Mouse (Mus musculus) c-Kit-positive CD71-negative TER-119-negative erythroid progenitor cells, embryonic 14.5 days (primary cell): ENCODE measurements around the gene Zbtb8b.
"Not testable (repeated sequence)": the region's sequence is repeated elsewhere in the genome, so short reads cannot be mapped to it uniquely, and the experiment has no call there.

ENCODE experiments used
- DNase-seq: peaks from one replicate; pipeline ENCODE4 v3.0.0-alpha.2; 2013; ENCODE audit warnings: low read depth

Gene Zbtb8b

DNA sequence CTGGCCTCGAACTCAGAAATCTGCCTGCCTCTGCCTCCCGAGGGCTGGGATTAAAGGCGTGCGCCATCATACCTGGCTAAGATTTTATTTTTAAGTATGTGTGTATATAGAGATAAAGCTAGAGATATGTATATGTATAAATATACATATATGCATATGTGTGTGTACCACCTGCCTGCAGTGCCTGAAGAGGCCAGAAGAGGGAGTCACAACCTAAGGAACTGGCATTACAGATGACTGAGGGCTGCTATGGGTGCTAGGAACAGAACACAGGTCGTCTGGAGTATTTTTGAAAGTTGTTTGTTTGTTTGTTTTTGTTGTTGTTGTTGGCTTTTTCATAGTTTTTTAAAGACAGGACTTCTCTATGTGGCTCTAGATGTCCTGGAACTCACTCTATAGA, 24.8 kb downstream of the Zbtb8b start:
- DNase-seq, result no peak

DNA sequence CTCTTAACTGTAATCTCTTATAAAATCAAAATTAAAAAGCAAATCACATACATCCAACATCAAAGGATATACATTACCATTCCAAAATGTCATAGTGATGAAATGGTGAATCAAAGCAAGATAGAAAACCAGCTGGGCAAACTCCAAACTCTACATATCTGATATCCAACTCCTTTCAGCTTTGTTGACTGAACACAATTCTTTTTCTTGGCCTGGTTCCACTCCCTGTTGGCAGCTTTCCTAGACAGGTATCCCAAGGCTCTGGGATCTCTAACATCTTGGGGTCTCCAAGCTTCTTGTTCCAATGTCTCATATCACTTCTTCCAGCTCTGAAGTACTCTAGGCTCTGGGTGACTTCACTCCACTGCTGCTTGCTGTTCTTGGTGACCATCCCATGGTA, 29.7 kb downstream of the Zbtb8b start:
- no peak for DNase-seq

DNA sequence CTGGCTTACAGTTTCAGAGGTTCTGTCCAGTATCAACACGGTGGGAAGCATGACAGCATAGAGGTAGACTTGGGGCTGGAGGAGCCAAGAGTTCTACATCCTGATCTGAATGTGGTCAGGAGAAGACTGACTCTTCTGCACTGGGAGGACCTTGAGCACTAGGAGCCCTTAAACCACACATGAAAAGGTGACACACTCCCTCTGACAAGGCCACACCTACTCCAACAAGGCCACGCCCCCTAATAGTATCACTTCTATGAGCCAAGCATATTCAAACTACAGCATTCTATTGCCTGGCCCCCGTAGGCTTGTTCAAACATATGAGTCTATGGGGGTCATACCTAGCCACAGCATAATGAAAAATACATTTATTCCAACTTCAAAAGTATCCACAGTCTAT, 30.1 kb downstream of the Zbtb8b start:
- not testable (repeated sequence) for DNase-seq

DNA sequence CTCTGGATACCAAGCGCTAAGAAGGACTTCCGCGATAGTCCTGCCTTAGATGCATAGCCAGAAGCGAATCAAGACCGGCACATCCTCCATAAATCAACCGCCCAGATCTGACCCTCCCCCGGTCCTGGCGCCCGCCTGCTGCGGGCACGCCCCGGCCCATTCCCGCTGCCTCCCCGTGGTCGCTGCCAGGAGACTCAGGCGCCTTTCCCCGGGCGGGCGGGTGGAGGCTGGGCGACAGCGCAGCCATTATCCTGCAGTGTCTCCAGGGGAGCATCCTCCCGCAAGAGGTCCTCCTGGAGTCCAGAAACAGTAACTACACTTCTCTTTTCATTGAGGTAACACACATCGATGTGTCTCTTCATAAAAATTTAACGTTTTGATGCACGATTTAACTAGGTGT, 34.2 kb downstream of the Zbtb8b start:
- DNase-seq, result no peak

DNA sequence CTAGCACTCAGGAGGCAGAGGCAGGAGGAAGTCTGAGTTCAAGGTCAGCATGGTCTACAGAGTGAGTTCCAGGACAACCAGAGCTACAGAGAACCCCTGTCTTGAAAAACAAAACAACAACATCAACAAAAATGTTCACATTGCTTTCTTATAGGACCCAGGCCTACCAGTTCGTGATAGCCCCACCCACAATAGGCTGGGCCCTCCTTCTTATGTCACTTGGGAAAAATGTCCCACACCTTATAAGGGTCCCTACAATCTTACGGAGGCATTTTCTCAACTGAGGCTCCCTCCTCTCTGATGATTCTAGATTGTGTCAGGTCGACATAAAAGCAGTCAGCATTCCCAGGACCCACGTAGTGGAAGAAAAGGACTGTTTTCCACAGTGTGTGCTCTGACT, 40.8 kb downstream of the Zbtb8b start:
- no peak for DNase-seq

DNA sequence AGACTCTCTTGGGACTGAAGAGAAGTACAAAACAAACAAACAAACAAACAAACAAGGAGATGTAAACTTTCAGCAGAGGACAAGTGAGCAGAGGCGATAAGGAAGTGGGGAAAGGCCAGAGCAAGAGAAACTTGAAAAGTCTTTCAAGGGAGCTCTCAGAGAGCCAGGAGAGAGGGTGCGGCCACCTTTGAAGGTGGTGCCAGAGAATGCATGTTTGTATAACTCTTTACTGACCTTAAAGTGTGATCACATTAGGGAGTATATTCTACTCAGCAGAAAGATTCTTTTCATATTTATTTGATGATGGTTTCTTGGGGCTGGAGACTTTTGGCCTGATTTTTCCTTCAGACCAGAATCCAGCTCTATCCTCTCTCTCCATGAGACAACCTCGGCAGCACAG, 43.7 kb downstream of the Zbtb8b start:
- DNase-seq, result no peak

DNA sequence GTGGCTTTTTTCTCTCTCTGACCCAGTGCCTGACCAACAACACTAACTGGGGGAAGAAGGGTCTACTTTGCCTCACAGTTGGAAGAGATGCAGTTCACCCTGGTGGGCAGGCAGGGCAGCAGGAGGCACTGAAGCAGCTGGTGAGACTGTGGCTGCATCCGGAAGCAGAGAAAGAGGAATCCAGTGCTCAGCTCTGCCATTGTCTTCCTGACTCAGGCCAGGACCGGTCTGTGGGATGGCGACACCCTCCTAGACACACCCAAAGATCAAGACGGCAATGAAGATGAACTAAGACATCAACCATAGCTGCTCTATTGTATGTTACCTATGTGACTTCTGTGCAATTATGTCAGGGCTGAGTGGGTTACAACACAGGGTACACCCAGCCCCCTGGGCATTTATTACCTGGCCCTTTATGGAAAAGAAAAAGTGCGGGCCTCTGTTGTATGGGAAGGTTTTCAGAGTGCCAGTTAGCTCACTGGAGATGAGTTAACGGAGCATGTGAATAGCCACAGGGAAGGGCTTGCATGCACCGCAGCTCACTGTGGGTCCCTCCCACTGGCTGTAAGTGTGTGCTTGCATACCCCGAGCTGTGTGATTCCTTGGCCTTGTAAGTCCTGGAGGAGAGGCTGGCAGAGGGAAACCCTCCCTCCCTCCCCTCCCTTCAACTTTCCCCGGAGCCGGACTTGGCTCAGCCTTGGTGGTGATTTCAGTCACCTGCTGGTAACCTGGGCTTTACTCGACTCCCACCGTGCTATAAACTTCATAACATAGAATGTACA, 46.4 kb downstream of the Zbtb8b start:
- DNase-seq, result no peak

DNA sequence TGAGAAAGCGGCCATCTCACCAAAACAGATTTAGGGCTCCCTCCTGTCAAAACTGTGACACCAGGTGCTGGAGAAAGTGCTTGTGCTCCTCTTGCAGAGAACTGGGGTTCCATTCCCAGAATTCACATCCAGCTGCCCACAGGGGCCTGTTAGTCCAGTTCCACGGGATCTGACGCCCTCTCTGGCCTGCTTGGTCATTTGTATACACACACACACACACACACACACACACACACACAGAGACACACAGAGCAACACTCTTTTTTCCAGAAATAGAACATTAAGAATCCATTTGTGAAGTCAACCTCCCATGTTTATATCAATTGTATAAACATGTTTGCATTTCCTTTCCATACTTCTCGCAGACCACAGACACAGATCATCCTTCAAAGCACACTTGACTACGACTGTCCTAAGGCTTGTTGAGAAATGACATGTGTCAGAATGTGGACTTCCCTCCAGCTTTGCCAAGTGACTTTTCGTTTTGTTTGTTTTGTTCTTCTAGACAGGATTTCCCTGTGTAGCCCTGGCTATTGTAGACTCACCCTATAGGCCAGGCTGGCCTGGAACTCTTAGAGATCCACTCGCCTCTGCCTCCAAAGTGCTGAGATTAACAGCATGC, 49.6 kb downstream of the Zbtb8b start:
- DNase-seq, result no peak

DNA sequence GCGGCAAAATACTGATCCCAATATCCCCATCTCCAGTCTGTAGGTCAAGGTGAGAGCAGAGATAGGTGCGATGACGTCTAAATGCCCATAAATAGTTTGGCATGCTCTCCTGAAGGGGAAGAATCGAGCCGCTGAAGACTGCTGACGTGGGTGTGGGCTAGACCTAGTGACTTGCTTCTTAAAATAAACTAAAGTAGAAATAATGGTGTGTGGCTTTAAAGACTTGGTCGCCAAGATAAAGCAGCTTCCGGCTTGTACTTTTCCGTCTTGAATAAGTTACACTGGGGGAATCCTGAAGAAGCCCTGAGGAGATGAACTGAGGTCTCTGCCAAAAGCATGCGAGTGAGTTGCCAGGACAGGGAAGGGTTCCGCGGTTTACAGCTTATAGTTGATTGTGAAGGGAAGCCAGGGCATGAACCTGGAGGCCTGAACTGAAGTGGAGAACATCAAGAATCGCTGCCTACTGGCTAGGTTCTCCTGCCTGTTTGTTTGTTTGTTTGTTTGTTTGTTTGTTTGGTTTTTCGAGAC, 50.4 kb downstream of the Zbtb8b start:
- no peak for DNase-seq

DNA sequence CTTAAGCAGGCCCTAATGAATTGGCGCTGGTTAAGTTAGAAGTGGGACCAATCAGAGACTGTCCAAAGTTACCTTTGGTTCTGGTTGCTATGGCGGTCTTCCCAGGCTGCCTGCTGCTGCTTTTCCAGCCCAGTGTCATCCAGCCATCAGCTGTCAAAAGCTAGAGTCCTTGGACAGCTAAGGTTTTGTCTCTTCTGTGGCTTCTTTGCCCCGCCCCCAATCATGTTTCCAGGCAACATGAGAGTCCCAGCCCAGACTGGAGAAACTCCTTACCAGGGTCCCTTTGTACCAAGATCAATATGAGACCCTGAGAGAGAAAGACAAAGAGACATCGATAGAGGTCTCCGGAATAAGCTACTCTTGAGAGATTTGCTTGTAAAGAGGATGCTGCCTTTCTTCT, 52.2 kb downstream of the Zbtb8b start:
- no peak for DNase-seq

DNA sequence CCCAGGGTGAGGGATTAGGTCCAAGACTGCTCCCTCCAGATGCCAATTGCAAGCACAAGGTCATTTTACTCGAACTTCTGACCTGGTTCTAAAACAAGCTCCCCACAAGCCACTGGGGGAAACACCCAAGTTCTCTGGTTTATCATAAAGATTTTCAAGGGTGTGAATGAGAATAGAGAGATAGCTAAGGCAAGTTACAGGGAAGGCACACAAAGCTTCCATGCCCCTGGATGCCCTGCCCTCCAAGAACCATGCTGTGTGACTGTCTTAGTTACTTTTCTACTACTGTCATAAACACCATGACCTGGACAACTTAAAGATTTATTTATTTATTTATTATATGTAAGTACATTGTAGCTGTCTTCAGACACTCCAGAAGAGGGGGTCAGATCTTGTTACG, 53.7 kb downstream of the Zbtb8b start:
- DNase-seq, result no peak

DNA sequence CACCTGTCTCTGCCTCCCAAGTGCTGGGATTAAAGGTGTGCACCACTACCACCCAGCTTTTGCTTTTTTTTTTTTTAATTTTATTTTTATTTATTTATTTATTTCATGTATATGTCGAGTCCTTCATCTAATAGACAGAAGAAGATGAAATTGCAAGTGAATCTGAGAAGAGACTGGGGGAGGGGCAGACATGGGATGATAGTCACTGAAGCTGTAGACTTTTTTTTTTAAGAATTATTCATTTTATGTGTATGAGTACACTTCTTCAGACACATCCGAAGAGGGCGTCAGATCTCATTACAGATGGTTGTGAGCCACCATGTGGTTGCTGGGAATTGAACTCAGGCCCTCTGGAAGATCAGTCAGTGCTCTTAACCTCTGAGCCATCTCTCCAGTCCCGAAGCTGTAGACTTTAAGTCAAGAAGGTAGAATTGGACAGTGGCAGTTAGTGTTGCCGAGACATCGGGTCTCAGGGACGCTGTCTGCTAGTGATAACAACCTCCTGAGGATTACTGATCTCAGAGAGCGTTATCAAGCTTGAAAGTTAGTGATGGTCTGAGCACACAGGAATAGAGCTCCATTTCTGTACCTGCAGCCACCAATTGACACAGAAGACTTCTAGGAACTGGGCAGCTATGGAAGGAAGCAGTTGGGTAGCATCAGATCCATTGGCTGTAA, 54.2 kb downstream of the Zbtb8b start:
- DNase-seq, result no peak

DNA sequence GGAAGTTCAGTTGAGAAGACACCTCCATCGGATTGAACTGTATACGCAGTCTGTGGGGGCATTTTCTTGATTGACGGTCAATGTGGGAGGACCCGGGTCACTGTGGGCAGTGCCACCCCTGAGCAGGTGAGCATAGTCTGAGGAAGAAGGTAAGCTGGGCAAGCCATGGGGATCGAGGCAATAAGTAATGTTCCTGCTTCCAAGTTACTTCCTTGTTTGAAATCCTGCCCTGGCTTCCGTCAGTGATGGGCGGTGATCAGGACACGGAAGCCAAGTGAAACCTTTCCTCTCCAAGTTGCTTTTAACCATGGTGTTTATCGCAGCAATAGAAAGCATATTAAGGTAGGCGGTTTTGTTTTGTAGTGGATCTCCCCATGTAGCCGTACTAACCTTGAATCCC, 55.0 kb downstream of the Zbtb8b start:
- DNase-seq, result no peak

DNA sequence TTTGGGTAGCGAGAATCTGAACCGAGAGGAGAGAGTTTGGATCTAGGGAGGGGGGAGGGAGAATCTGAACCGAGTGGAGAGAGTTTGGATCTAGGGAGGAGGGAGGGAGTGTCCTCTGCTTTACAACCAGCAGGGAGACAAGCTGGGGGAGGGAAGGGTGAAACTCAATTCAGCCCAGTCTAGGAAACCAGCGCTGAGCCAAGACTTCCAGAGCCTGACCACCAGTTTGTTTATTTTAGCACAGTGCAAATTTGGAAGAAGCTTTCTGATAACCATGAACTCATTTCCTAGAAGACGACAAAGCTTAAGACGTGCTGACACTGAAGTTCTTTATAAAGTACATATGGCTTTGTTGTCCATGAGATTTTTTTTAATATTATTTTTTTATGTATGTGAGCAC, 56.2 kb downstream of the Zbtb8b start:
- DNase-seq, result no peak

DNA sequence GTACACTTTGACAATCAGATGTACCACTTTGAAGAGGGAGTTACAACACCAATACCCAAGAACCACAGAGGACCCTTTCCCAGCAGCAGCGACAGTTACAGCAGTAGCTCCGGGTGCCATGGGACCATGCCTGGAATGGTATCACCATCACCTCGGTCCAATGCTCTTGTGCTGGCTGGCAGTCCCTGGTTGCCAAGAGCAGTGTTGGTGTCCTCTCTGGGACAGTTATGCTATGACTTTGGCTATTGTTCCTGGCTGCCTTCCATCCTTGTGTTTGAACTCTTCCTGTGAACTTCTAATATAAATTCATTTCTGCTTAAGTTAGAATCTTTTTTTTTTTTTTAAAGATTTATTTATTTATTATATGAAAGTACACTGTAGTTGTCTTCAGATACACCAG, 57.1 kb downstream of the Zbtb8b start:
- DNase-seq, result no peak

DNA sequence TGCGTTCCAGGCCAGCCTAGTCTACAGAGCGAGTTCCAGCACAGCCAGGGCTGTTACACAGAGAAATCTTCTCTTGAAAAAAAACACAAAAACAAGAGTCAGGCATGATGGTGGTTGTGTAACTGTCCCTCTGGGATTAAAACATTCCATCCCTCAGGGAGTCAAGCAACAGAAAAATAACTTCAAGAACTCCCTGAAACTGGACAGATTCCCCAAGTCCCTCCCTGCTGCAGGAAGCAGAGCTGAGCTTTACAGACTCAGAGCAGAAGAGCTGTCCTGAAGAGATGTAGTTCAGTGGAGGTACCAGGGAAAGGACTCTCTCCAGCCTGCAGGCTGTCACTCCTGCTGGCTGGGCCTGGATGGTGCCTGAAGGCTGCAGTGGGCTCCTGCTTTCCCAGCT, 58.2 kb downstream of the Zbtb8b start:
- no peak for DNase-seq

DNA sequence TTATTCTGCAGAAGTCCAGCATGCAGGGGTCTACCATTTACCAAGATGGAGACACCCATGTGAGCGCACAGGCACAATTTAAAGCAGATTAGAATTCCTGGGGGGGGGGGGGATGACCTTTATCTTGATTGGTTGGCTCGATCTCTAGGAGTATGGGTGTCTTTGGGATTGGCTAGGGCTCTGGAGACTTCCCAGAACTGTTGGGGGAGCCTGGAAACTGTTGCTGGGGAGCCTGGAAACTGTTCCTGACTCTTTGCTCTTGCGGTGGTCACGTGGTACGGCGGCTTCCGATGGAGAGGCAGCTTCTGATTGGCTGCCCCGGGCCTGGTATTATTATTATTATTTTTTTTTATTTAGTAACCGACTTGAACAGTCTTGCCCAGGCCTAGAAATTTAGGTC, 58.6 kb downstream of the Zbtb8b start:
- DNase-seq, result no peak

DNA sequence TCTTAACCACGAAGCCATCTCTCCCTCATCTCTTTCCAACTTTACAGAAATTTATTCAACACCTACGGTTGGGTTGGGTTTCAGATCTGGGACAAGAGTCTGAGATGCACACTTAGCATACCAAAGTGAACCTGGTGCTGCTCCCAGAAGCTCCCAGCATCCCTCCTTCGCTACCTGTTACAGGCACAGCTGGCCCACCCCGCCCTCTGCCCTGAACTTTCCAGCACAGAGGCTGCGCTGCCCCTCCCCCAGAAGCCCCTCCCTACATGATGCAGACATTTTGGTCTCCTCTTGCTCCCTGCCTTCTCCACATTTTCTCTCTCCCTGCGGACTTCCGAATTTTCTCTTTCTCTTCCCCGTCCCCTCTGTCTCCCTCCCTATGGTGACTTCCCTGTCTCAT, 59.5 kb downstream of the Zbtb8b start:
- no peak for DNase-seq

DNA sequence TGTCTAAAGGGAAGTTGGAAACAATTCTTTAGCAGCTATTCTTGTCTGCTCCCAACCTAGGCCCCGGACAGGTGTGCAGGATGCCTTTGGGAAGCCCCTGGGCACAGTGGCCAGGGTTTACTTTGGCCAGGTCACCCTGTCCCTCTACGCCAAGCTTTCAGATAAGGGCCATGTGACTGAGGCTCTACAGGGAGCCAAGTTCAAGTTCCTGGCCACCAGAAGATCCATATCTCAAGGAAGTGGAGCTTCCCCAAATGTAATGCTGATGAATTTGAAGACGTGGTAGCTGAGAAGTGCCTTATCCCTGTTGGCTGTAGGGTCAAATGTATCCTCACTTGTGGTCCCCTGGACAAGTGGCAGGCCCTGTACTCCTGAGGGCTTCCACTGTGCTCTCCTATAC, 60.8 kb downstream of the Zbtb8b start:
- no peak for DNase-seq

DNA sequence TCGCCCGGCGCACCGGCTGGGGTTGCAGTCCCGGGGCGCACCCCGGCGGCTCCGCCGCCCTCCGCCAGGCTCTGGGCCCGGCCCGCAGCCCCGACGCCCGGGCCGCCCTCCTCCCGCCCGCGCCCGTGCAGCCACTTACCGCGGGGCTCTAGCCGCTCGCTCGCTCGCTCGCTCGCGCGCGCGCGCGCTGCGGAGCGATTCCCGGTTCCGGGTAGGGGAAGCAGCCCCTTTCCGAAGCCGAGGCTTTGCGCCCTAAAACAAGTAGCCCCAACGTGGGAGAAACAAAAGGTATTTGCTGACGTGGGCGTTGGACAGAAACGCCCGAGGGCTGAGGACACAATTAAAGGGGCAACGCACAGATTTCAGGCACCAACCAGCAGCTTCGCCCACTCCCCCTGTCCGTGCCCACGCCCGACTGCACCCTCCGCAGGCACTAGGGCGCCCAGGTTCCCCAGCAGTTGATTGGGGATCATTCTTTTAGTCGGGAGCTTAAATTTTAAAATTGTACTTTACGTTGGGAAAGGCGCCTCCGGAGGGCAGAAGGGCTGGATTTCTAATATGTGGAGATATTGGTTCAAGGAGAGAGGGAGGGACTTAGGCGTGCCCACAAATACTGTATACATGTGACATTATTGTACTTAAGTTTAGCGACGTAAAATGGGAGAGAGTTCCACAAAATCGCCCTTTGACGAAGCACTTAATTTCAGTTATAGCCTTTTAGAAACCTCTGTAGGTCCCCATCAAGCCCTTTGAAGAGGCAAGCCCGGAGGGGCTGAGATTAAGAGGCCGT, 62.9 kb downstream of the Zbtb8b start, which contains the start of gene Zbtb8a:
Zbtb8a (minus strand) TSS at position 516 of the 790 bp plus-strand sequence.
- no peak for DNase-seq

DNA sequence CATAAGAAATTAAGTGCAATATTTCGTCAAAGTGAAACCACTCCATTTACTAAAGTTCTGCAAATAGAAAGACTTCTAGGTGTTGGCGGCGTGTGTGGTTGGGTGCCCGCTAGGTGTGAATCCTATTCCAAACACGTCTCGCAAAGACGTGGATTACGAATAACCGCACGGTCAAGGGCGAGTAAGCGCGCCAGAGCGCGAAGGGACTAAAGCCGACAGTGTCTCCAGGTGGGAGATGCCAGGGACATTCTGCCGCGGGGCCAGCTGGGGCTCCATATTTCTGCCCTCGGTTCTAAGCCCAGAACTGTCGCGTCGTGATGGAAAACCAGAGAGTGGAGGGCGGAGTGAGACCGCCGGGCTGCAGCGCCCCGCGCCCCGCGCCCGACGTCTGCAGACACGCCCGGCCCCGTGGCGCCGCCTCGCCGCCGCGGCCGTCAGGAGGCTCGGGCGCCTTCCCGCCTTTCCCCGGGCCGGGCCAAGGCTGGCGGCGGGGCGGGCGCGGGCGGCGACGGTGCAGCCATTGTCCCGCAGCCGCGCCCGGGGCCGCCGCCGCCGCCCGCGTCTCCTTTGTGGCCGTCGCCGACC, 63.6 kb downstream of the Zbtb8b start:
- no peak for DNase-seq

DNA sequence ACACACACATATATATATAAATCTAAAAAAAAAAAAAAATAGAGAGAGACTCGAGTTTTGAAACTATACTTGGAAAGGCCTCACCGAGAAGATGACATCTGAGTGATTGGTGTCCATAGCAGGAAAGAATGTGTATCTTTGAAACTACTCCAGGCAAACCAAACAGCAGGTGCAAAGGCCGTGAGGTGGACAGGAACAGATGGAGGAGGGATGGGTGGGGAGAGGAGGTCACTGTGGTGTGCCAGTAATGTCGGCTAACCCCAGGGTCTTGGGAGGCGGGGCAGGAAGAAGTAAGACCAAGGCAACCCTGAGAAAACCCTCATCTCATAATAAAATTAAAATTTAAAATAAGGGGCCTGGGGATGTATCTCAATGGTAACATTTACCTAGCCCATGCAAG, 64.8 kb downstream of the Zbtb8b start:
- DNase-seq, result no peak
